Mouse (Mus musculus) liver, postnatal 0 days (tissue): ENCODE measurements around the gene Trim2.

Experiments used
- CTCF ChIP-seq: sonication (generic); IDR thresholded peaks from 2 replicates; pipeline ENCODE4 v1.5.1; 2016; ENCODE audit warnings: antibody characterized with exemption, low read depth
- EP300 ChIP-seq: IDR thresholded peaks from 2 replicates; pipeline ENCODE4 v1.6.1; 2016; ENCODE audit warnings: antibody characterized with exemption, low read depth, mild to moderate bottlenecking

DNA sequence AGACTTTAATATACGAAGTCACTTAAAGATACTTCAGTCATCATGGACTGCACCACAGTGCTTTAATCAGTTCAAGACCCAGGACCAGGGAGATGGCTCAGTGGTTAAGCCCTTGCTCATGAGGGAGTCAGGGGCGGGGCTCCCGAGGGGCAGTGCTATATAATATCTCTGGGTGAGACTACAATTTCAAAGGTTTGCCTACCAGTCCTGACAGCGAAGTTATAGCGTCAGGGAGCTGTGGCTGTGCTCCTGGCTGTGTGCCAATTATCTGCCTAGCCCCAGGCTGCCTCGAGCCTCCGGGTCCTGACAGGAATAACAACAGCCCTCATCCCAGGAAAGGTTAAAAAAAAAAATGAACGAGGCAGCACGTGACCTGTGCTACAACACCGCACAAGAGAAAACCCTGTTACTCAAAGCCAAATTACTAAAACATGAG, 24.7 kb downstream of the Trim2 start:
- TF ChIP-seq CTCF = no peak
- TF ChIP-seq EP300 = no peak
